Mouse (Mus musculus): Measurements from ENCODE around the gene Pcna. TPM values are rescaled to one million over a fixed set of nuclear protein-coding genes. Genes with fewer than 3 reads are reported as not detected.
"Not testable (repeated sequence)": the region's sequence is repeated elsewhere in the genome, so short reads cannot be mapped to it uniquely, and the experiment has no call there.

Pcna gene
- polyA plus RNA-seq, 1 experiment from 2014 or later: 110 TPM

- Histone ChIP-seq H3K9me3 (no peaks in the 10 kb centered on the region), H3K4me1 (replicated peaks) (peaks cover 37% of the 10 kb centered on the region), H3K4me2 (peak overlapping the region; percentile 69), H3K27me3 (no peaks in the 10 kb centered on the region), H3K36me3 (peaks cover 20% of the 10 kb centered on the region), H3K4me3 (peak overlapping the region; percentile 55), H3K27ac (replicated peaks) (no peak overlapping the region), H3K9ac (peak overlapping the region; percentile 65)
- WGBS: 12% methylated on average over 8 of the region's 8 CpGs
- no peak for ATAC-seq (ENCODE audit: low read depth)
Observed at GRCm38 (mm10) chr2:132251911-132252310, 1.2 kb downstream of the Pcna start.

DNA sequence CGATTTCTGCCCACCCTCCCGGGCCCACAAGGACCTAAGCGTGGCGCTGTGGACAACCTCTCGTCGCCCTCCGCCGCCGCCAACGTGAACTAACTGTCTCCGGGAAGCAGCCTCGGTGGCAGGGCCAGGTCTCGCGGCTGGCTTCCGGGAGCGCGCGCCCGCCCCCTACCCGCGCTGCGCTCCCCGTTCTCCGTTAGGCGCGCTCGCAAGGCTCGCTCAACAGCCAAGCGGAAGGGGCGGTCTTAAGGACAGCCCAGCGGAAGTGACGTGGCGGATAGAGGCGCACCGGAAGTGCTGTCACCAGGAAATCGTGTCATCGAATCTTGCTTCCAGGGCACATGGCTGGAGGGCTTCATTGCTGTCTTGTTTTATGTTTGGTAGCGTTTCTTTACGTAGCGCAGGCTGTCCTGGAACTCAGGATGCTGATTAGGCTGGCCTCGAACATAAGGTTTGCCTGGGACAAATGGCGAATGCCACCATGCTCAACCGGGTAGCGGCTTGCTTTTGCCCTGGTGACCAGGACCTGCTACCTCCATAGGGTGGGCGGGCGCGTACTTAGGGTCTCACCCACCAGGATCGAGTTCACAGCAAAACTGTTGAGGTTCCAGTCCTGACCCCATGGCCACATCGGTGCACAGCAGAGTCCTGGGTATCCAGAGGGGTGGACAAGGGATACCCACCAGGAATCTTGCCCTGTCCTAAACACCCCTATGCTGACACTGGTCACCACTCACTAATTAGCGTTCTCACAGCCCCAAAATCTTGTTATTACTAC, 5.4 kb downstream of the Pcna start, which contains the start of gene Tmem230:
Gene Tmem230 (minus strand): TSS at position 269 of the 775 bp plus-strand sequence.
- Histone ChIP-seq H3K4me2 (peak within 1 kb of the TSS; percentile 94), H3K27ac (replicated peaks) (peak within 1 kb of the TSS; percentile 84), H3K4me1 (replicated peaks) (peaks cover 42% of the 10 kb centered on the region), H3K27me3 (no peaks in the 10 kb centered on the region), H3K9me3 (no peaks in the 10 kb centered on the region), H3K36me3 (peaks cover 32% of the 10 kb centered on the region), H3K4me3 (peak within 1 kb of the TSS; percentile 64), H3K9ac (peak within 1 kb of the TSS; percentile 78)
- WGBS: 5% methylated on average over 50 of the region's 50 CpGs
- peak; percentile 93 for ATAC-seq (ENCODE audit: low read depth)

GRCm38 (mm10) chr2:132243370-132243769, 9.7 kb downstream of the Pcna start:
- H3K4me3 ChIP-seq: no peak overlapping the region
- ATAC-seq (ENCODE audit: low read depth): no peak
- H3K4me1 ChIP-seq (replicated peaks): peaks cover 17% of the 10 kb centered on the region
- H3K9ac ChIP-seq: no peak overlapping the region
- no peaks in the 10 kb centered on the region for H3K27me3 ChIP-seq
- H3K36me3 ChIP-seq: peaks cover 23% of the 10 kb centered on the region
- no peak overlapping the region for H3K4me2 ChIP-seq
- H3K27ac ChIP-seq (replicated peaks): no peak overlapping the region
- H3K9me3 ChIP-seq: no peaks in the 10 kb centered on the region
- WGBS: 92% methylated on average over 3 of the region's 3 CpGs

GRCm38 (mm10) chr2:132240457-132240856, 12.7 kb downstream of the Pcna start:
- 0 out of 2 replicates have a peak, but pooled peaks have one; percentile 23 for ATAC-seq (ENCODE audit: low read depth)
- 27% methylated on average over 10 of the region's 10 CpGs for WGBS

GRCm38 (mm10) chr2:132239434-132239833, 13.7 kb downstream of the Pcna start:
- not testable (repeated sequence) for H3K4me2 ChIP-seq; ATAC-seq (ENCODE audit: low read depth)

More at GRCm38 (mm10) chr2:132240457-132240856, 12.7 kb downstream of the Pcna start:
- not testable (repeated sequence) for H3K4me1 ChIP-seq (replicated peaks); H3K4me2 ChIP-seq; H3K4me3 ChIP-seq; H3K9ac ChIP-seq; H3K27me3 ChIP-seq; H3K9me3 ChIP-seq; H3K27ac ChIP-seq (replicated peaks)
- peaks cover 21% of the 10 kb centered on the region for H3K36me3 ChIP-seq

DNA sequence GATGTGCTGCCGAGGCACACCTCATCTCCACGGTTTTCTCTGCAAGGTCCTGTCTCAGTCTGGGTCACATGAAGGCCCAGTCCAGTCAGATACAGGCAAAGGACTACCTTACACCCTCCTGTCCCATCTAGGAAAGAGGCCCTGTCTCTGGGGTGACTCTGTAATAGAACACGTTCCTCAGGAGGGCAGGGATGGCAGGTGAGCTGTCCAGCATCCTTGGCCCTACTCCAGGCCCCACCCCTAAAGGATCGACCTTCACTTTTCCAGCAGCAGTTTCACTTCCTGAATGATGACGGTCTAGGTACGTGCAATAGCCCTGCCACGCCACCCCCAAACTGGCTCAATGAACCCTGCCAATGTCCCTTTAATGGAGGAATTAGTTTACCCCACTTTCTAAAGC, 17.1 kb downstream of the Pcna start:
- no peaks in the 10 kb centered on the region for H3K4me1 ChIP-seq (replicated peaks)
- no peak overlapping the region for H3K27ac ChIP-seq (replicated peaks)
- no peak overlapping the region for H3K4me2 ChIP-seq
- no peak for ATAC-seq (ENCODE audit: low read depth)
- WGBS: 82% methylated on average over 7 of the region's 7 CpGs
- no peaks in the 10 kb centered on the region for H3K9me3 ChIP-seq
- H3K27me3 ChIP-seq: no peaks in the 10 kb centered on the region
- no peak overlapping the region for H3K9ac ChIP-seq
- H3K4me3 ChIP-seq: no peak overlapping the region
- H3K36me3 ChIP-seq: peaks cover 3% of the 10 kb centered on the region; the same call in 1 of the 2 replicates

More at GRCm38 (mm10) chr2:132239434-132239833, 13.7 kb downstream of the Pcna start:
- H3K9ac ChIP-seq; H3K4me1 ChIP-seq (replicated peaks); H3K27me3 ChIP-seq; H3K9me3 ChIP-seq; H3K4me3 ChIP-seq; H3K27ac ChIP-seq (replicated peaks): not testable (repeated sequence)
- WGBS: 94% methylated on average over 3 of the region's 3 CpGs
- peaks cover 20% of the 10 kb centered on the region for H3K36me3 ChIP-seq

DNA sequence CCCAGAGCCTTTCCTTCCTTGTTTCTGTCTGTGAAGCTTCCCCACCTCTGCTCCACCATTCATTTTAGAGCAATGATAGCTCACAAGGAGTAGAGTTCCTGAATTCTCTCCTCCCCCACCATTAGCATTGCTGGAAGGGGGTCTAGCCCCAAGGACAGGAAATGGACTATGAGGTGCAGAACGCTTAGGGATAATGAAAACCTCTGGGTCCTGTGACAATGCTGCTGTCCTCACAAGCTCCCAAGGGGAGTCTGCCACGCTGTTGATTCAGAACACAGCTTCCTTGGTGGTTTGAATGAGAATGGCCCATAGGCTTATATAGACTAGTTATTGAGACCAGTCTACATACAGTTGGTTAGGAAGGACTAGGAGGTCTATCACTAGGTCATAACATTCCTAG, 17.8 kb downstream of the Pcna start:
- 49% methylated on average over 2 of the region's 2 CpGs for WGBS
- no peak for ATAC-seq (ENCODE audit: low read depth)
- no peak overlapping the region for H3K4me2 ChIP-seq
- H3K4me3 ChIP-seq: no peak overlapping the region
- no peaks in the 10 kb centered on the region for H3K36me3 ChIP-seq
- no peaks in the 10 kb centered on the region for H3K4me1 ChIP-seq (replicated peaks)
- no peak overlapping the region for H3K9ac ChIP-seq
- H3K9me3 ChIP-seq: no peaks in the 10 kb centered on the region
- no peak overlapping the region for H3K27ac ChIP-seq (replicated peaks)
- no peaks in the 10 kb centered on the region for H3K27me3 ChIP-seq

- H3K9ac ChIP-seq: no peak overlapping the region
- H3K4me1 ChIP-seq (replicated peaks): no peaks in the 10 kb centered on the region
- H3K9me3 ChIP-seq: no peaks in the 10 kb centered on the region
- ATAC-seq (ENCODE audit: low read depth): no peak
- WGBS: 70% methylated on average over 16 of the region's 16 CpGs
- H3K27me3 ChIP-seq: no peaks in the 10 kb centered on the region
- H3K4me2 ChIP-seq: no peak overlapping the region
- H3K36me3 ChIP-seq: no peaks in the 10 kb centered on the region
- H3K4me3 ChIP-seq: no peak overlapping the region
- no peak overlapping the region for H3K27ac ChIP-seq (replicated peaks)
Observed at GRCm38 (mm10) chr2:132233985-132234765, 18.9 kb downstream of the Pcna start.

DNA sequence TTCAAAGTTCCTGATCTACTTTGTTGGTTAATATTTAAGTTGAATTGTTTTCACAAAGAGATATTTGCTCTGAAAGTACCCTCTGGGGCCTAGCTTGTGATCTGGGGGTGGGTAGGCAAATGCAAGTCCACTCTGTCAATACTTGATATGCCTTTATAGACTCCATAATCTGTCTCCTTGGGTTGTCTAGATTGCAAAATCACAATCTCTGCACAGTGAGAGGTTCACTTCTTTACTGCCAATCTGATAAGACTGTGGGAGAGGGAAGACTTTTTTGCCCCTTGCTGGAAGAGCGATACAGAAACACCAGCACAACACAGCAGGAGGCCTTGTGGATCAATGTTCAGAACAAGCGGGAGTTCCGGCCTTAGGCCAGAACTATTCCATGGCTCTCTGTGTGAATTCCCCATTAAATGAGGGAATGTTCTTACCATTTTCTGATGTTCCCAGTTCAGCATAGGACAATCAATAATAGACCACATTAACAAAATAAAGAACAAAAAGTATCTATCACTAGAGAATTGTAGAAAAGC, 20.6 kb downstream of the Pcna start:
- WGBS: 75% methylated on average over 3 of the region's 3 CpGs

DNA sequence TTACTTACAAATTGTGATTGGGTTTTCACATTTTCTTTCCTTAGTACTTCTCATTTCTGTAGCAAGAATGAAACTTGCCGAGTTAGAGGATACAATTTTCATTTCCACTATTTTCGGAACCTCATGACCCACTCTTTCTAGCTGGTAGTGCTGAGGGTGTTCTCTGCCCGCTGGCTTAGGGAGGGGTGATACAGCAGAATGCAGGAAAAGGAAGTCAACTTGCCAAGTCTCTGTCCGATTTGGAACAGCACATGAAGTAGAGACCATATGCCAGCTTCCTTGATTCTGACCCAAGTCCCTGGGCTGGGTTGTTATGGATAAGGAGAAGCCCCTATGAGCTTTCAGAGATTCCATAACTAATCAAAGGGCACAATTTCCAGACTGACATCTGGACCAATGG, 28.8 kb downstream of the Pcna start:
- H3K4me3 ChIP-seq: no peak overlapping the region
- H3K27ac ChIP-seq (replicated peaks): no peak overlapping the region
- 87% methylated on average over 4 of the region's 4 CpGs for WGBS
- no peaks in the 10 kb centered on the region for H3K9me3 ChIP-seq
- no peak overlapping the region for H3K9ac ChIP-seq
- no peaks in the 10 kb centered on the region for H3K27me3 ChIP-seq
- no peak for ATAC-seq (ENCODE audit: low read depth)
- no peaks in the 10 kb centered on the region for H3K36me3 ChIP-seq
- no peaks in the 10 kb centered on the region for H3K4me1 ChIP-seq (replicated peaks)
- H3K4me2 ChIP-seq: no peak overlapping the region

More for the DNA sequence above, 20.6 kb downstream of the Pcna start:
- Histone ChIP-seq H3K27me3 (no peaks in the 10 kb centered on the region), H3K4me1 (replicated peaks) (no peaks in the 10 kb centered on the region), H3K4me3 (no peak overlapping the region), H3K4me2 (no peak overlapping the region), H3K36me3 (no peaks in the 10 kb centered on the region), H3K9me3 (no peaks in the 10 kb centered on the region), H3K27ac (replicated peaks) (no peak overlapping the region), H3K9ac (no peak overlapping the region)
- ATAC-seq (ENCODE audit: low read depth): no peak

DNA sequence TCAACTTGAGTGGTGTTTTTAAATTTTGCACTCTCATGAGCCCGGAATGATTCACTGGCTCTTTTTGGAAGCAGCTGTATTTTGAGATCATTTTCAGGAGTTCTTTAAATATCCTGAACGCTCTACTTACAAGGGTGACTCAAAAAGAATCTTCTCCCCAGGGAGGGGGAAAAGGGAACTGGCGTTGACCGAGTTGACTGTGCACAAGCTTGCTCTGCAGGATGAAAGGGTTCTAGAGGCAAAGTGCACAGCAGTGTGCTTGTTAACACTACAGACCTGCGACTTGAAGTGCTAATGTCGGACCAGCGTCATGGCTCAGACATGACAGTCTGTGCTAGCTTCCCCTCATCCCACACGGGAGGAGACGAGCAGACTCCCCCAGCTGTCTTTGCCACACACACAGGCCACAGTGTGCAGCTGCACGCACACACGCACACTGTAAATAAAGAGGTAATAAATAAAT, 31.5 kb downstream of the Pcna start:
- 71% methylated on average over 11 of the region's 11 CpGs for WGBS
- H3K4me3 ChIP-seq: no peak overlapping the region
- no peak overlapping the region for H3K4me2 ChIP-seq
- H3K9ac ChIP-seq: no peak overlapping the region
- H3K36me3 ChIP-seq: no peaks in the 10 kb centered on the region
- ATAC-seq (ENCODE audit: low read depth): no peak
- H3K9me3 ChIP-seq: no peaks in the 10 kb centered on the region
- no peak overlapping the region for H3K27ac ChIP-seq (replicated peaks)
- H3K4me1 ChIP-seq (replicated peaks): no peaks in the 10 kb centered on the region
- H3K27me3 ChIP-seq: no peaks in the 10 kb centered on the region
